Mouse (Mus musculus) CH12.LX (cell line): ENCODE results near the gene Sult6b2.

Experiments used
- CTCF ChIP-seq, 2 experiments: IDR thresholded peaks in 1 of 2; conservative IDR thresholded peaks in 1 of 2; 2 replicates each; pipeline ENCODE4 v1.5.1; 2011 to 2012; ENCODE audit warnings: low read depth in 2 of 2, low read length in 2 of 2, improper control_type of control experiment in 1 of 2, inconsistent platforms in 1 of 2, mild to moderate bottlenecking in 1 of 2, moderate library complexity in 1 of 2
- ETS1 ChIP-seq: conservative IDR thresholded peaks from 2 replicates; pipeline ENCODE4 v1.6.1; 2012; ENCODE audit warnings: low read depth, mild to moderate bottlenecking, inconsistent platforms, low read length, improper control_type of control experiment, moderate library complexity
- POLR2A ChIP-seq: IDR thresholded peaks from 2 replicates; pipeline ENCODE4 v1.6.1; 2011; ENCODE audit warnings: low read depth, mild to moderate bottlenecking, improper control_type of control experiment, low read length

DNA sequence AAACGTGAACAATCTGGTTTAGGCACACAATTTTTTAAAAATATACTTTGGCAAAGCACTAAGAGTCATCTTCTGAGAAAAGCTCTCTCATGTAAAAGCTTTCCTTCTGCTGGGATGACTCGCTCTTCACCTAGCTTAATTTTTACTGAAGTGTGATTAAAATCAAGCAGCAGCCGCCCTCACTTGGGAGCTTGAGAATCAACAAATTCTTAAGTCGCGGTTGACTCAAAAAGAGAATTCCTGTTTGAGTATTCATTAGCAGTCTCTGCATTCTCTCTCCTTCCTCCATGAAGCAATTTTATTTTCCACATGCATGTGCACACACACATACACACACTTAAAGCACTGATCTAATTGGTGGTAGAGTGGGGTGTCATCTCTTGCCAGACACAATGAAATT is 21.1 kb upstream of the Sult6b2 start:
- no peak for TF ChIP-seq ETS1
- TF ChIP-seq CTCF (conservative IDR thresholded peaks at IDR 0.05 in 1 of 2, IDR thresholded peaks at IDR 0.05 in 1 of 2; ENCODE audit: low read depth in 2 of 2, low read length in 2 of 2): no peak
- no peak for TF ChIP-seq POLR2A
